Mouse (Mus musculus) kidney, adult 11 months (tissue): ENCODE data around the gene Bicc1.

Experiments
- DNase-seq: peaks from one replicate; pipeline ENCODE4 v3.0.0; 2022

Gene Bicc1

GRCm38 (mm10) chr10:70939751-70940150 is 219.7 kb downstream of the Bicc1 start:
- DNase-seq = no peak

- DNase-seq = peak; percentile 17
Observed at GRCm38 (mm10) chr10:70937450-70937849, 222.1 kb downstream of the Bicc1 start.

GRCm38 (mm10) chr10:70936008-70936407 is 223.5 kb downstream of the Bicc1 start:
- no peak for DNase-seq

GRCm38 (mm10) chr10:70926126-70926525 is 233.4 kb downstream of the Bicc1 start:
- no peak for DNase-seq

GRCm38 (mm10) chr10:70924348-70924747 is 235.2 kb downstream of the Bicc1 start:
- peak; percentile 13 for DNase-seq

- DNase-seq = no peak
Observed at GRCm38 (mm10) chr10:70923936-70924335, 235.6 kb downstream of the Bicc1 start.

- no peak for DNase-seq
Observed at GRCm38 (mm10) chr10:70921481-70921880, 238.0 kb downstream of the Bicc1 start.

- DNase-seq = no peak
Observed at GRCm38 (mm10) chr10:70919851-70920250, 239.6 kb downstream of the Bicc1 start.

- no peak for DNase-seq
Observed at GRCm38 (mm10) chr10:70919031-70919663, 240.4 kb downstream of the Bicc1 start.

GRCm38 (mm10) chr10:70916697-70917096 is 242.8 kb downstream of the Bicc1 start:
- DNase-seq = no peak

- DNase-seq = no peak
Observed at GRCm38 (mm10) chr10:70915096-70915495, 244.4 kb downstream of the Bicc1 start.

- no peak for DNase-seq
Observed at GRCm38 (mm10) chr10:70903936-70904335, 255.6 kb downstream of the Bicc1 start.

GRCm38 (mm10) chr10:70902751-70903485 is 256.6 kb downstream of the Bicc1 start:
- no peak for DNase-seq

GRCm38 (mm10) chr10:70901193-70901875 is 258.2 kb downstream of the Bicc1 start:
- no peak for DNase-seq

- no peak for DNase-seq
Observed at GRCm38 (mm10) chr10:70895891-70896290, 263.6 kb downstream of the Bicc1 start.

- DNase-seq = no peak
Observed at GRCm38 (mm10) chr10:70878046-70878445, 281.5 kb downstream of the Bicc1 start.

- no peak for DNase-seq
Observed at GRCm38 (mm10) chr10:70877631-70878030, 281.9 kb downstream of the Bicc1 start.

- DNase-seq = no peak
Observed at GRCm38 (mm10) chr10:70876522-70876921, 283.0 kb downstream of the Bicc1 start.

GRCm38 (mm10) chr10:70876119-70876518 is 283.4 kb downstream of the Bicc1 start:
- no peak for DNase-seq

GRCm38 (mm10) chr10:70874994-70875538 is 284.4 kb downstream of the Bicc1 start:
- DNase-seq = no peak
